Mouse (Mus musculus) right cerebral cortex, postnatal 25 days (tissue): ENCODE data around the gene Klhl22.

Experiments
- DNase-seq: peaks from one replicate; pipeline ENCODE4 v3.0.0; 2022

Gene Klhl22

DNA sequence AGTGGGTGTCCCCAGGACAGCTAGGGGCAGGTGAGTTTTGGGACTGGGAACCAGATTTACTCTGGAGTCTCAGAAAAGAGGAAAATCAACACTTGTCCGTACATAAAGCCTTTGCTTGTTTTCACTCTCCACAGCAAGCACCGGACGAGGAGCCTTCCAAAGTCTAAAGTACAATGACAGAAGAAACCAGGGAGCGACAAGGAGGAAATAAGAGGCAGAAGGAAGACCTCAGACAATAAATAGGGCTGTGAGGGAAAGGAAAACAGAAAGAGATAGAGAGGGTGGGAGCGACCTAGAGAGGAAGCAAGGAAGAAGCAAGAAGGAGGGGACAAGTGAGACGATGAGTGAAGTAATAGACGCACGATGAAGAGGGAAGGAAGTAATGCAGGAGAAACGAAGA lies 516 bp upstream of the Klhl22 start:
- DNase-seq = no peak

DNA sequence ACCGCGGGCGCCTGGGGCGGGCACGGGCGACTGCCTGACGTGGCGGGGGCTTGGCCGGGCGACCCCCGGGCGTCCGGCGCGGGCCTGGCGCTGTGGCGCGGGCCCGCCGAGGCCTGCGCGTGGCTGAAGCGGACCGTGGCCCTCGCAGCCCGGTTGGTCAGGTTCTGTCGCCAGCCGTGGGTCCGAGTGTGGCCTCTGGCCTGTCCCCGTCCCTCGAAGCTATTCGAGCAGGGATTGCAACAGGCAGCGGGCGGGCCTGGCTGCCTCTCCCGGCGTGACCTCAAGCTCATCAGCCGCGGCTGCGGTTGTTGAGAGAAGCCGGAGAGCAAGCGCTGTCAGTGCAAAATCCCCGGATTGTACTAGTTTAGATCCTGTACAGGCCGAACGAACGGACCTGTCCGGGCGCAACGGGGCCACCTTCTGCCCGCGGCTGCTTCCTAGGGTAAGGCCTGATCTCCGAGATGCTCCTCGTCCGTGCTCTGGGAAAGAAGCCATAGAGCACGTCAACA lies 449 bp downstream of the Klhl22 start:
- DNase-seq = no peak

- no peak for DNase-seq
These were observed 1.2 kb downstream of the Klhl22 start for GRCm38 (mm10) chr16:17760657-17761056.

GRCm38 (mm10) chr16:17761074-17761473 lies 1.7 kb downstream of the Klhl22 start:
- no peak for DNase-seq

DNA sequence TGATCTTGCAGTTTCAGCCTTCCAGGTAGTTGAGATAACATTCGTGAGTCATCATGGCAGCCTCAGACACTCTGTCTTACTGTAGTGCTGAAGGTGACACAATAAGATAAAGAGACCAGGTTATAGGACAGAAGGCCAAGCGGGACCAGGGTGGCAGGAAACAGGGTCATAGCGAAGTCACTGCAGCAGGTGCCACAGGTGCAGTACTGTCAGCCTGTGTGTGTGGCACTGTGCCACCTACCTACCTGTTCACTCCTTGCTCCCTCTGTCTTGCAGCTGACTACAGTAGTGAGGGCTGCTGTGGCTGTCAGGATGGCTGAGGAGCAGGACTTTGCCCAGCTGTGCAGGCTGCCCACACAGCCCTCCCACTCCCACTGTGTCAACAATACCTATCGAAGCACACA lies 4.7 kb downstream of the Klhl22 start:
- DNase-seq = no peak

- peak; percentile 23 for DNase-seq
These were observed 9.4 kb downstream of the Klhl22 start for GRCm38 (mm10) chr16:17768834-17769233.

DNA sequence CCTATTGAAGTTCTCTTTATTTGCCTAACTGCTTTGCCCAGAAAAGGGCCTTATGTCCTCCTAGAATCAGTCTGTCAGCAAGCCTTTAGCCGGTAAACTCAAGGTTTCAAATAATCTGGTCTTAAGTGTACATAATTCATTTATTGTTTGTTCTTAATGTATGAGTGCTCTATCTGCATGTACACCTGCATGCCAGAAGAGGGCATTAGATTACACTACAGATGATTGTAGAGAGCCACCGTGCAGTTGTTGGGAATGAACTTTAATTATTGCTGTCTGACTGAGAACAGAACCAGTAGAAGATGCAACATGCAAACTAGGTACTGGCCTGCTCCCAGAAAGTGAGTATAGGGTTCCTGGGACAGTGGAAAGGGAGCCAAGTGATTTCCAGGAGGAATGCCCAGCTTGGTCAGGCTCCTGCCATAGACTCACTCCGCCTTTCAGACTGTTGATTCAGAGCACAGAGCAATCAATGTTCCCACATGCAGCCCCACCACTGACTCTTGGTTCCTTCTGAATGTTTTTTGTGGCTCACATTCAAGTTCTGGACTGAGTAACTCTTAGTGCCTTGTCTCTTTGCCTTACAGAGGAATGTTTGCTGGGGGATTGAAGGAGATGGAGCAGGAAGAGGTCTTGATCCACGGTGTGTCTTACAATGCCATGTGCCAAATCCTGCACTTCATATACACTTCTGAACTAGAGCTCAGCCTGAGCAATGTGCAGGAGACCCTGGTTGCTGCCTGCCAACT lies 11.9 kb downstream of the Klhl22 start:
- no peak for DNase-seq

- DNase-seq = no peak
These were observed 17.4 kb downstream of the Klhl22 start for GRCm38 (mm10) chr16:17776828-17777227.

DNA sequence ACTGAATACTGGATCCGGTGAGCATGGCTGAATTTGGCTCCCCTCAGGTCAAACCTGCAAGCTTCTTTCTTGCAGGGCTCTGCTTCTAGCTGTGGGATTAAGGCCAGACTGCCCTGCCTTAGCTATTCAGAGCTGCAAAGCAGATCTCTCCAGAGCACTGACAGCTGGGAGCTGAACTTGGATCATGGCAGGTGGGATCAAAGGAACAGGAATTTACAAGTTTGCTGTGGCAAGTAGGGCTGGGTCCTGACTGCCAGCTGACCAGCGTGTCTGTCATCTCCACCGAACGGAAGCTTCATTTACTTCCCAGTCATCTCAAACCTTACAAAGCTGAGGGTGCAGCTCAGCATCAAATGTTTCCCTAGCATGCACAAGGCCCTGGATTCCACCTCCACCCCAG lies 18.8 kb downstream of the Klhl22 start:
- DNase-seq = no peak

GRCm38 (mm10) chr16:17779692-17780091 lies 20.3 kb downstream of the Klhl22 start:
- no peak for DNase-seq

GRCm38 (mm10) chr16:17785337-17785736 lies 25.9 kb downstream of the Klhl22 start:
- DNase-seq = no peak

DNA sequence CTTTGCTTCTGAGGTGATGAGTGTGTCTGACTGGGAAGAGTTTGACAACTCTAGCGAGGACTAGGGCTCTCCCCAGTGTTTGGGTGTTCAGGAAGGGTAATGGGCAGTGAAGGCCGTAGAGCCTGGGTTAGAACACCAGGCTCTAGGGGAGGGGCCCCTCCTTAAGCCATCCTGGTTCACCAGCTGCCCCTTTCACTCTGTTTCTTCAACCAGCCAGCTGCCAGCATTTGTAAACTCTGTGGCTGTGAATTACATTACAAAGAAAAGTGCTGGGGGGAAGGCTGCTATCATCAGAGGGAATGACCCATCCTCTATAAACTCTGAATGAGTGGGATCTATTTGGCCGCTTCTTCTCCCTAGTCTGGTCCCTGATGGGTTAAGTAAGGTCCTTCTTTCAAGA lies 33.3 kb downstream of the Klhl22 start:
- DNase-seq = no peak

GRCm38 (mm10) chr16:17794047-17794446 lies 34.6 kb downstream of the Klhl22 start:
- DNase-seq = no peak

GRCm38 (mm10) chr16:17795643-17796042 lies 36.2 kb downstream of the Klhl22 start:
- no peak for DNase-seq

- no peak for DNase-seq
These were observed 37.1 kb downstream of the Klhl22 start for GRCm38 (mm10) chr16:17796519-17796918.

- no peak for DNase-seq
These were observed 37.8 kb downstream of the Klhl22 start, which contains the start of gene Scarf2 for GRCm38 (mm10) chr16:17796971-17797811. TSS of gene Scarf2 (plus strand) at chr16:17797282.

- DNase-seq = no peak
These were observed 38.4 kb downstream of the Klhl22 start for GRCm38 (mm10) chr16:17797812-17798311.

DNA sequence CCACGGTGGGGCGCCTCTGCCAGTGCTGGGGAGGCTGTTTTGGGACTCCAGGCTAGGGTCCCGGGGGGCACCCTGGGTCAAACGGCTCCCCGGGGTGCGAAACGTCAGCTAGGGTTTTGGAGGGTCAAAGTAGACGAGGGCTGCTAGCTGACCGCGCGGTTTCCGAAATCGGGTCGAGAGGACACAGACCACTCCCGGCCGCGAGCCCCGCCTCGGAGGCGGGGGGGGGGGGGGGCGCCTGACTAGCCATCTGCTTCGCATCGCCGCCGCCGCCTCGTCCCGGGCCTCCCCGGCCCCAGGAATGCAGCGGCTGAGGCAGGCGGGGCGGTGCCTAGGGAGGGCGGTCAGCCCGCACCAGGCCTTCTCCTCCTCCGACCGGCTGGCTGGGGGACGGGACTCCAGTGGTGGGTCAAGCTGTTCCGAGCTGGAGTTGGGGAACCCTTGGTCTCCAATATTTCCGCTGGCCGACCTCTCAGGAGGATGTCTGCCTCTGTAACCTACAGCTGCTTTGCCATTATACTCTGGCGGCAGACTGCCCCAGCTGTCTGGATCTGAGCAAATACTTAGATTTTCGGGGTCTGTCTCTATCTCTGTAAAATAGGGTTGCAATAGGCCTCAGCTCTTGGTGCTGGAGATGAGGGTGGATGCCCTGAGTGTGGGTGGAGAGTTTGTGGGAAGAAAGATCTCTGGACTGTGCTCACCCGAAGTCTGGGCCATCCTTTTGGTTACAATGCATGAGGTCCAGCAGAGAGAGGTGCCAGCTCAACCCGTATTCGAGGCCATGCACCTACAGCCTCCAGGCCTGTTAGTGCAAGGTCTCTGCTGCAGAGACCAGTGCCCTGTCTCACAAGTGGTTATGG lies 39.1 kb downstream of the Klhl22 start:
- DNase-seq = no peak

- no peak for DNase-seq
These were observed 40.2 kb downstream of the Klhl22 start for GRCm38 (mm10) chr16:17799584-17799983.

DNA sequence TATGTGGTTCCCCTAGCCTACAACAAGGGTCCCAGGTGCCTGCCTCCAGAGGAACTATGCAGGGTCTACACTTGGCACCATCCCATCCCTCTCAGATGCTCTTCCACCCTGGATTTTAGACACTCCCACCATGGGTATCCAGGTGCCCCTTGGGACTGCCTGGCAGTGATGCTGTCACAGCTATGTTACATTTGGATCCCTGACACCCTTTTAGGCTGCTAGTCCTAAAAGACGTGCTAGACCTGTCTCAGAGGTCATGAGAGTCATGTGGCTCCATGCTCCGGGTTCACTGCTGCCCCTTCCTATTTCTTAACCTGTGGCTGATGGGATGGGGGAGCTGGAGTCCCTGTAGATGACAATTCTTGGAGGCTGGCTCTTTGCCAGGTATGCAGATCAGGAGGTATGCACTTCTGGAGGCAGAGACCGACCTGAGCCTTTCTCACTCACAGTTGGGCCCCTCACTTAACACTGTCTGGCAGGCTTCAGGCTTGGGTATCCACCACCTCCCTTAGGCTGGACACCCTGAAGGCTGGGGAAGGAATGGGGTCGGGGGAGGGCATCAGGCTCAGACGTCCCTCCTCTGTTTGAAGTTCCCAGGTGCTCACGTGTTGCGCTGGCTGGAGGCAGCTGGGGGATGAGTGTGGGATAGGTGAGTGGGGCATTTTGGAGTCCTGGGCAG lies 42.5 kb downstream of the Klhl22 start:
- DNase-seq = no peak

DNA sequence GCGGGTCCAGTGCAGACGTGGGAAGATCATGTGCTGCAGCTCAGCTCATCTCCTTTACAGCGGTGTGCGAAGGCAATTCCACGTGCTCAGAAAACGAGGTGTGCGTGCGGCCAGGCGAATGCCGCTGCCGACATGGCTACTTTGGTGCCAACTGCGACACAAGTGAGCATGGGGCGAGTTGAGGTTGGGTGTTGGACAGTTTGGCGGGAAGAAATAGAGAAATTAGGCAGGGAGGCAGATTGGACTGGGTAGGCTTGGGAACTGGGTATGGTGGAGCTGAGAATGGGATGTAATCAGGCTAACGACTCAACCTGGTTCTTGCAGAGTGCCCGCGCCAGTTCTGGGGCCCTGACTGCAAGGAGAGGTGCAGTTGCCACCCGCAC lies 43.0 kb downstream of the Klhl22 start:
- no peak for DNase-seq
